In the genomic region with DNA sequence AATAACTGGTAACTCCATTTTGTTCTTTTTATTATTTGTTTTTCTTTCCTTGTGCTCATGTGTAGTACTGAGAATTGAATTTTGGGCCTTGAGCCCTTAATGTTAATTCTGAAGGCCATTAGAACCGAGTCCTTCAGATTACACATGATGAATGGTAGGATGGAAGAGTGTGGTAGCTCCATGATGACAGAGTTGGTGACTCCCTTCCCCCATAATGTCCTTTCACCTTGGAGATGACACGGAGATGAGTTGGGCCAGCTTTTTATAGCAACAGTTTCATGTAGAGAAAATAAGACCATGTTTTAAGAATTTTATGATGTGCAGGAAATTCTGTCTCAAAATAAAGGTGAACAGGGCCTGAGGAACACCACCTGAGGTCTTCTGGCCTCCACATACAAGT, we compare ENCODE assay signal across 15 mouse cellular contexts.
"Had no signal": no experiment of that assay in that cellular context is flagged by ENCODE, and none has a peak within 500 bp of the region (broad histone marks: within the 10 kb centered on the region; RNA-seq: fewer than 3 reads in every experiment).

No protein-coding gene starts in this region.

- DNase-seq: gastrocnemius, adult 2 months; gastrocnemius, postnatal 10 days; gastrocnemius, postnatal 25 days; heart, adult 11 months; heart, adult 2 months; heart, postnatal 14 days; heart, postnatal 36 days; kidney, adult 11 months; kidney, adult 2 months; kidney, adult 9 months; kidney, postnatal 14 days; kidney, postnatal 36 days; layer of hippocampus, adult 9-11 months; layer of hippocampus, postnatal 36 days; left cerebral cortex, postnatal 4 days had no signal
